Mouse (Mus musculus) forebrain, postnatal 0 days (tissue): ENCODE results near the gene Asb18. TPM values are rescaled to one million over a fixed set of nuclear protein-coding genes. Genes with fewer than 3 reads are reported as not detected.

Experiments
- ATAC-seq: fragments of 200-750 bp; cut with Nextera tagmentation; 2 replicates; pipeline ENCODE4 v1.8.0; 2017; ENCODE audit warnings: mild to moderate bottlenecking, moderate library complexity
- DNase-seq: peaks from one replicate; pipeline ENCODE4 v3.0.0-alpha.2; 2015
- H3K27ac ChIP-seq: fragments of 300-500 bp; sonication (generic); 2 replicates; pipeline ENCODE4 v1.5.1; 2014; ENCODE audit warnings: low read depth, mild to moderate bottlenecking, antibody characterized with exemption, low read length, moderate library complexity, mixed read lengths
- H3K27me3 ChIP-seq: fragments of 300-500 bp; sonication (generic); 2 replicates; pipeline ENCODE4 v1.6.1; 2014; ENCODE audit warnings: mild to moderate bottlenecking, low read length, mixed read lengths; ENCODE audit not compliant: insufficient read depth
- H3K36me3 ChIP-seq: fragments of 300-500 bp; sonication (generic); 2 replicates; pipeline ENCODE4 v1.6.1; 2014; ENCODE audit warnings: mild to moderate bottlenecking, moderate library complexity; ENCODE audit not compliant: insufficient read depth
- H3K4me1 ChIP-seq: fragments of 300-500 bp; sonication (generic); 2 replicates; pipeline ENCODE4 v1.6.1; 2014; ENCODE audit warnings: antibody characterized with exemption; ENCODE audit not compliant: insufficient read depth
- H3K4me2 ChIP-seq: fragments of 300-500 bp; sonication (generic); 2 replicates; pipeline ENCODE4 v1.6.1; 2014; ENCODE audit warnings: low read depth, mild to moderate bottlenecking, moderate library complexity
- H3K4me3 ChIP-seq: fragments of 300-500 bp; sonication (generic); 2 replicates; pipeline ENCODE4 v1.5.1; 2014; ENCODE audit warnings: low read depth, low read length, mixed read lengths
- H3K9ac ChIP-seq: fragments of 300-500 bp; sonication (generic); 2 replicates; pipeline ENCODE4 v1.6.1; 2014; ENCODE audit warnings: mild to moderate bottlenecking
- H3K9me3 ChIP-seq: fragments of 300-500 bp; sonication (generic); 2 replicates; pipeline ENCODE4 v1.6.1; 2016; ENCODE audit warnings: low read length
- CTCF ChIP-seq: sonication (generic); IDR thresholded peaks from 2 replicates; pipeline ENCODE4 v1.5.1; 2016; ENCODE audit warnings: antibody characterized with exemption, control low read depth, low read depth
- WGBS: fragments of 180-500 bp; shearing (Covaris S2); extraction: QIAGEN DNeasy Blood & Tissue Kit; methylation state at CpG from one replicate; pipeline ENCODE4 v1.1.7; 2014; 5-methylcytosine and 5-hydroxymethylcytosine counted together
- polyA plus RNA-seq: library from polyadenylated mRNA; unstranded; fragments of >200 nt; fragmentation: Nextera tagmentation; extraction: Ambion mirVana; gene quantifications from 2 replicates; pipeline ENCODE4 v1.2.1, GENCODE M21; 2015
- total RNA-seq: library from RNA; depleted of rRNA; stranded (reverse); fragments of >200 nt; gene quantifications from 2 replicates; pipeline ENCODE4 v1.2.3, GENCODE M21; 2014; rRNA removed

Asb18 gene
- total and polyA plus RNA-seq, 2 experiments from 2014 or later, result 0.33 to 1.4 TPM

- no peak for DNase-seq
- H3K4me3 ChIP-seq, result no peak overlapping the region
- no peaks in the 10 kb centered on the region for H3K36me3 ChIP-seq
- H3K27ac ChIP-seq, result no peak overlapping the region
- no peaks in the 10 kb centered on the region for H3K4me1 ChIP-seq
- WGBS, result 94% methylated on average over 2 of the region's 2 CpGs
- no peak for ATAC-seq
- no peak for TF ChIP-seq CTCF
- H3K9me3 ChIP-seq, result no peaks in the 10 kb centered on the region
- H3K4me2 ChIP-seq, result no peak overlapping the region
- H3K9ac ChIP-seq, result no peak overlapping the region
- H3K27me3 ChIP-seq, result no peaks in the 10 kb centered on the region
Observed at GRCm38 (mm10) chr1:89902236-89902635, 112.2 kb downstream of the Asb18 start.

- ATAC-seq, result no peak
- no peak for DNase-seq
- WGBS, result 79% methylated on average over 4 of the region's 4 CpGs
- no peak overlapping the region for H3K4me2 ChIP-seq
- H3K27ac ChIP-seq, result no peak overlapping the region
- H3K4me1 ChIP-seq, result no peaks in the 10 kb centered on the region
- no peak for TF ChIP-seq CTCF
- H3K9me3 ChIP-seq, result no peaks in the 10 kb centered on the region
- H3K4me3 ChIP-seq, result no peak overlapping the region
- H3K27me3 ChIP-seq, result no peaks in the 10 kb centered on the region
- no peaks in the 10 kb centered on the region for H3K36me3 ChIP-seq
- no peak overlapping the region for H3K9ac ChIP-seq
Observed at GRCm38 (mm10) chr1:89901381-89901780, 113.1 kb downstream of the Asb18 start.

Other genes with a start within 250 kb of the Asb18 start
- 9.2 and 14.4 TPM in 2 replicates for gene Gbx2, start 83.5 kb downstream of the Asb18 start, total RNA-seq
- gene Gbx2, start 83.5 kb downstream of the Asb18 start, polyA plus RNA-seq, result 9.1 and 21.2 TPM in 2 replicates
- gene Iqca, start 138.7 kb upstream of the Asb18 start, total RNA-seq, result 0.52 and 0.92 TPM in 2 replicates
- gene Iqca, start 138.7 kb upstream of the Asb18 start, polyA plus RNA-seq, result 0.60 and 1.5 TPM in 2 replicates
- gene Ackr3, start 189.3 kb upstream of the Asb18 start, total RNA-seq, result 7.3 and 10.0 TPM in 2 replicates
- gene Ackr3, start 189.3 kb upstream of the Asb18 start, polyA plus RNA-seq, result 10.2 and 11.9 TPM in 2 replicates